In genomic region chr4:139646916-139647315, GRCm38 (mm10) we compare ENCODE assay signal across 14 mouse cellular contexts. TPM values are rescaled to one million over a fixed set of nuclear protein-coding genes. Genes with fewer than 3 reads are reported as not detected.
DNase-seq lines count a peak whose midpoint lies in the region; ATAC-seq and TF ChIP-seq lines count a peak whose summit lies in the region.
"Had no signal": no experiment of that assay in that cellular context is flagged by ENCODE, and none has a peak within 500 bp of the region (broad histone marks: within the 10 kb centered on the region; RNA-seq: fewer than 3 reads in every experiment).

No protein-coding gene starts in this region.

- no peaks in the 10 kb centered on the region for H3K9me3 ChIP-seq in heart, postnatal 0 days (replicated peaks; ENCODE audit: control insufficient read depth, low read length)
- H3K9me3 ChIP-seq in lung, embryonic 14.5 days (ENCODE audit: low read depth, low read length), result no peaks in the 10 kb centered on the region
- H3K9me3 ChIP-seq in ES-E14 (ENCODE audit: control insufficient read depth, insufficient read depth, low read depth, low read length), result no peaks in the 10 kb centered on the region
- H3K9me3 ChIP-seq: liver, embryonic 15.5 days had no signal

- in situ Hi-C loops in ES-E14 (cut with MboI; ENCODE audit: low sequenced_read_pairs in 2 of 2, unreplicated experiment in 2 of 2), result no loop called here

- no peak for DNase-seq in heart, postnatal 0 days (ENCODE audit: low spot score)
- no peak for DNase-seq in heart, postnatal 36 days
- peak; percentile 47 for DNase-seq in lung, embryonic 14.5 days
- DNase-seq in lung, postnatal 10 days, result no peak
- DNase-seq in ES-E14 (ENCODE audit: low read depth, low spot score), result peak; percentile 67
- no peak for DNase-seq in adipocyte (ENCODE audit: low spot score)
- DNase-seq: cerebellum, postnatal 14 days; kidney, postnatal 25 days; right cerebral cortex, postnatal 14 days; thymus, postnatal 25 days had no signal

- peak; percentile 25 for TF ChIP-seq CTCF in heart, postnatal 0 days (IDR thresholded peaks at IDR 0.05; ENCODE audit: low read depth)
- TF ChIP-seq CTCF in lung, embryonic 14.5 days (IDR thresholded peaks at IDR 0.05; ENCODE audit: low read depth), result peak; percentile 50

- H3K4me3 ChIP-seq in heart, postnatal 0 days (ENCODE audit: low read depth, low read length), result no peak overlapping the region
- no peak overlapping the region for H3K4me3 ChIP-seq in lung, embryonic 14.5 days (ENCODE audit: low read depth, low read length)
- H3K4me3 ChIP-seq in ES-E14 (ENCODE audit: insufficient read depth in 1 of 2, low read depth in 1 of 2, low read length in 2 of 2, poor library complexity in 1 of 2, severe bottlenecking in 1 of 2), result no peak overlapping the region
- H3K4me3 ChIP-seq: liver, embryonic 15.5 days had no signal

- no peaks in the 10 kb centered on the region for H3K4me1 ChIP-seq in heart, postnatal 0 days (ENCODE audit: control insufficient read depth, insufficient read depth)
- H3K4me1 ChIP-seq in lung, embryonic 14.5 days (ENCODE audit: insufficient read depth), result no peaks in the 10 kb centered on the region
- H3K4me1 ChIP-seq in ES-E14 (ENCODE audit: control insufficient read depth in 2 of 2, insufficient read depth in 2 of 2, low read length in 2 of 2, poor library complexity in 1 of 2), result peaks cover 0 to 16% of the 10 kb centered on the region in 2 experiments; a peak in 2 of 4 replicates

- H3K27me3 ChIP-seq in heart, postnatal 0 days (ENCODE audit: control insufficient read depth, insufficient read depth, low read length), result 0 out of 2 replicates have a peak, but pooled peaks cover 7% of the 10 kb centered on the region
- H3K27me3 ChIP-seq in lung, embryonic 14.5 days (ENCODE audit: insufficient read depth, low read length), result 0 out of 2 replicates have a peak, but pooled peaks cover 4% of the 10 kb centered on the region

- ATAC-seq in heart, postnatal 0 days (ENCODE audit: insufficient read depth, low read depth), result no peak
- no peak for ATAC-seq in lung, embryonic 14.5 days (ENCODE audit: insufficient read depth)
- 0 out of 2 replicates have a peak, but pooled peaks have one; percentile 27 for ATAC-seq in megakaryocyte progenitor cell, adult 5-6 weeks (replicated peaks; ENCODE audit: poor library complexity)

- no peak overlapping the region for H3K27ac ChIP-seq in heart, postnatal 0 days (ENCODE audit: low read depth)
- no peak overlapping the region for H3K27ac ChIP-seq in lung, embryonic 14.5 days (ENCODE audit: low read depth)
- no peak overlapping the region for H3K27ac ChIP-seq in ES-E14 (ENCODE audit: insufficient read depth, low read depth, low read length, poor library complexity, severe bottlenecking)
- H3K27ac ChIP-seq: liver, embryonic 15.5 days had no signal

- intact Hi-C loops in heart, postnatal 36 days (cut with DNase I), result no loop called here

- WGBS in heart, postnatal 0 days, result 87% methylated on average over 7 of the region's 7 CpGs
- WGBS in lung, embryonic 14.5 days, result 82% methylated on average over 7 of the region's 7 CpGs

- H3K36me3 ChIP-seq in heart, postnatal 0 days (replicated peaks; ENCODE audit: control insufficient read depth, insufficient read depth, low read length), result peaks cover 15% of the 10 kb centered on the region; the same call in 1 of the 2 replicates
- H3K36me3 ChIP-seq in lung, embryonic 14.5 days (ENCODE audit: insufficient read depth), result peaks cover 18% of the 10 kb centered on the region; the same call in 1 of the 2 replicates
- H3K36me3 ChIP-seq in ES-E14 (ENCODE audit: control insufficient read depth, insufficient read depth, low read length, poor library complexity, severe bottlenecking), result peaks cover 34% of the 10 kb centered on the region

- no peak for TF ChIP-seq EP300 in heart, postnatal 0 days (IDR thresholded peaks at IDR 0.05; ENCODE audit: low read depth)

- H3K4me2 ChIP-seq in heart, postnatal 0 days (ENCODE audit: low read depth, low read length), result no peak overlapping the region
- no peak overlapping the region for H3K4me2 ChIP-seq in lung, embryonic 14.5 days
- H3K4me2 ChIP-seq: liver, embryonic 15.5 days had no signal

- H3K9ac ChIP-seq in heart, postnatal 0 days (replicated peaks; ENCODE audit: low read depth, low read length), result no peak overlapping the region
- H3K9ac ChIP-seq in lung, embryonic 14.5 days, result no peak overlapping the region
- no peak overlapping the region for H3K9ac ChIP-seq in ES-E14 (ENCODE audit: insufficient read depth, low read depth, low read length, poor library complexity, severe bottlenecking)
- H3K9ac ChIP-seq: liver, embryonic 15.5 days had no signal

TF ChIP-seq in ES-E14, 5 proteins besides CTCF, POLR2A, EP300 and RAD21:
- TF ChIP-seq CHD2 (IDR thresholded peaks at IDR 0.05; ENCODE audit: low read depth, low read length) (no peak), HCFC1 (IDR thresholded peaks at IDR 0.05; ENCODE audit: borderline replicate concordance, insufficient read depth, low read length) (no peak), ZNF384 (IDR thresholded peaks at IDR 0.05; ENCODE audit: low read depth, low read length) (0 out of 2 replicates have a peak, but pooled peaks have one; percentile 35), MAFK (IDR thresholded peaks at IDR 0.05; ENCODE audit: insufficient read depth, low read depth, low read length) (no peak), ZC3H11A (IDR thresholded peaks at IDR 0.05; ENCODE audit: borderline replicate concordance, low read depth, low read length) (no peak)

RNA-seq across cellular contexts. Expression of gene Tas1r2, which starts 6.4 kb away (rescaled TPM):
- total RNA-seq in heart, postnatal 0 days (2014; rRNA removed; ENCODE audit: low replicate concordance), result not detected in 2 replicates
- polyA plus RNA-seq in heart, postnatal 0 days (2015; fragmentation: Nextera tagmentation; extraction: Ambion mirVana), result not detected in 2 replicates
- total RNA-seq in heart, postnatal 36 days (2021), result not detected
- polyA plus RNA-seq in lung, embryonic 14.5 days (2014; fragmentation: Nextera tagmentation; extraction: Ambion mirVana), result not detected in 2 replicates
- total RNA-seq in ES-E14 (2012; rRNA removed), result 0.09 TPM in 1 of 2 replicates, not detected in the other
- not detected in 2 replicates for total RNA-seq in megakaryocyte progenitor cell, adult 5-6 weeks (2015)
- total RNA-seq in megakaryocyte progenitor cell, adult 5-6 weeks (2017), result not detected in 2 replicates
- polyA plus RNA-seq: gonadal fat pad, adult 2 months; heart, embryonic 16.5 days; liver, embryonic 15.5 days had no signal

RNA-seq across cellular contexts. Expression of gene Aldh4a1, which starts 24.2 kb away (rescaled TPM):
- 47.7 and 53.7 TPM in 2 replicates for total RNA-seq in heart, postnatal 0 days (2014; rRNA removed; ENCODE audit: low replicate concordance)
- 21.7 and 24.9 TPM in 2 replicates for polyA plus RNA-seq in heart, postnatal 0 days (2015; fragmentation: Nextera tagmentation; extraction: Ambion mirVana)
- total RNA-seq in heart, postnatal 36 days (2021), result 10 to 100 TPM; 73.7 to 76.3 TPM
- polyA plus RNA-seq in lung, embryonic 14.5 days (2014; fragmentation: Nextera tagmentation; extraction: Ambion mirVana), result 11.7 and 13.8 TPM in 2 replicates
- total RNA-seq in ES-E14 (2012; rRNA removed), result 63.5 and 84.0 TPM in 2 replicates
- total RNA-seq in megakaryocyte progenitor cell, adult 5-6 weeks (2015), result 11.1 and 14.7 TPM in 2 replicates
- total RNA-seq in megakaryocyte progenitor cell, adult 5-6 weeks (2017), result 20.0 and 22.3 TPM in 2 replicates

RNA-seq across cellular contexts. Expression of gene Gm21969, which starts 43.9 kb away (rescaled TPM):
- total RNA-seq in heart, postnatal 0 days (2014; rRNA removed; ENCODE audit: low replicate concordance), result not detected in 2 replicates
- not detected in 2 replicates for polyA plus RNA-seq in heart, postnatal 0 days (2015; fragmentation: Nextera tagmentation; extraction: Ambion mirVana)
- not detected for total RNA-seq in heart, postnatal 36 days (2021)
- not detected in 2 replicates for polyA plus RNA-seq in lung, embryonic 14.5 days (2014; fragmentation: Nextera tagmentation; extraction: Ambion mirVana)
- 0.09 and 0.16 TPM in 2 replicates for total RNA-seq in ES-E14 (2012; rRNA removed)
- not detected in 2 replicates for total RNA-seq in megakaryocyte progenitor cell, adult 5-6 weeks (2015)
- total RNA-seq in megakaryocyte progenitor cell, adult 5-6 weeks (2017), result not detected in 2 replicates
- polyA plus RNA-seq: gonadal fat pad, adult 2 months; heart, embryonic 16.5 days; liver, embryonic 15.5 days had no signal

Comparison
In these comparisons a context has a peak if more than half of its experiments do, and no peak if none do; other contexts are left out.
1. DNase-seq: peak in lung, embryonic 14.5 days (single experiment) and ES-E14 (single experiment); none in heart, postnatal 0 days (single experiment), heart, postnatal 36 days (0 of 2), lung, postnatal 10 days (single experiment) and adipocyte (single experiment).